Mouse (Mus musculus): ENCODE results near the gene Gm45140.
A peak's percentile ranks its signal among the peaks of the same experiment; 100 is the strongest.

Gm45140 gene

GRCm38 (mm10) chr6:87835695-87836094 is at the start of gene Gm45140:
TSS of gene Gm45140 (minus strand) at chr6:87835795.
- DNase-seq (ENCODE audit: low read depth, low spot score) = no peak

- DNase-seq (ENCODE audit: low read depth, low spot score) = no peak
These were observed 47.2 kb upstream of the Gm45140 start for GRCm38 (mm10) chr6:87882816-87883215.

- no peak for DNase-seq (ENCODE audit: low read depth, low spot score)
These were observed 46.6 kb upstream of the Gm45140 start for GRCm38 (mm10) chr6:87882221-87882620.

- no peak for DNase-seq (ENCODE audit: low read depth, low spot score)
These were observed 44.0 kb upstream of the Gm45140 start for GRCm38 (mm10) chr6:87879628-87880027.

GRCm38 (mm10) chr6:87879010-87879409 is 43.4 kb upstream of the Gm45140 start:
- peak; percentile 33 for DNase-seq (ENCODE audit: low read depth, low spot score)

- DNase-seq (ENCODE audit: low read depth, low spot score) = no peak
These were observed 40.6 kb upstream of the Gm45140 start for GRCm38 (mm10) chr6:87876068-87876643.

- DNase-seq (ENCODE audit: low read depth, low spot score) = no peak
These were observed 40.0 kb upstream of the Gm45140 start for GRCm38 (mm10) chr6:87875562-87875961.

- no peak for DNase-seq (ENCODE audit: low read depth, low spot score)
These were observed 39.5 kb upstream of the Gm45140 start for GRCm38 (mm10) chr6:87875083-87875482.

GRCm38 (mm10) chr6:87873963-87874362 is 38.4 kb upstream of the Gm45140 start:
- no peak for DNase-seq (ENCODE audit: low read depth, low spot score)

- no peak for DNase-seq (ENCODE audit: low read depth, low spot score)
These were observed 37.5 kb upstream of the Gm45140 start for GRCm38 (mm10) chr6:87873104-87873503.

- no peak for DNase-seq (ENCODE audit: low read depth, low spot score)
These were observed 35.6 kb upstream of the Gm45140 start for GRCm38 (mm10) chr6:87871240-87871639.

- DNase-seq (ENCODE audit: low read depth, low spot score) = no peak
These were observed 34.8 kb upstream of the Gm45140 start for GRCm38 (mm10) chr6:87870440-87870839.

GRCm38 (mm10) chr6:87868871-87869506 is 33.4 kb upstream of the Gm45140 start:
- DNase-seq (ENCODE audit: low read depth, low spot score) = no peak

GRCm38 (mm10) chr6:87867256-87867655 is 31.7 kb upstream of the Gm45140 start:
- DNase-seq (ENCODE audit: low read depth, low spot score) = no peak

- DNase-seq (ENCODE audit: low read depth, low spot score) = no peak
These were observed 30.6 kb upstream of the Gm45140 start for GRCm38 (mm10) chr6:87866211-87866610.

- no peak for DNase-seq (ENCODE audit: low read depth, low spot score)
These were observed 21.5 kb upstream of the Gm45140 start for GRCm38 (mm10) chr6:87857071-87857470.

- DNase-seq (ENCODE audit: low read depth, low spot score) = no peak
These were observed 17.9 kb upstream of the Gm45140 start for GRCm38 (mm10) chr6:87853446-87853845.

GRCm38 (mm10) chr6:87851871-87852270 is 16.3 kb upstream of the Gm45140 start:
- no peak for DNase-seq (ENCODE audit: low read depth, low spot score)

- peak; percentile 100 for DNase-seq (ENCODE audit: low read depth, low spot score)
These were observed 15.5 kb upstream of the Gm45140 start, which contains the start of gene Cnbp for GRCm38 (mm10) chr6:87850900-87851614. TSS of gene Cnbp (minus strand) at chr6:87851106.

GRCm38 (mm10) chr6:87850155-87850899 is 14.7 kb upstream of the Gm45140 start:
- peak; percentile 65 for DNase-seq (ENCODE audit: low read depth, low spot score)

GRCm38 (mm10) chr6:87849780-87850154 is 14.2 kb upstream of the Gm45140 start:
- peak; percentile 59 for DNase-seq (ENCODE audit: low read depth, low spot score)

GRCm38 (mm10) chr6:87846813-87847212 is 11.2 kb upstream of the Gm45140 start:
- DNase-seq (ENCODE audit: low read depth, low spot score) = no peak
